Mouse (Mus musculus) embryonic fibroblast, embryonic 13.5 days (primary cell): ENCODE data around the gene Hepacam. TPM values are rescaled to one million over a fixed set of nuclear protein-coding genes. Genes with fewer than 3 reads are reported as not detected.

Experiments used
- H3K27ac ChIP-seq: 2 replicates; pipeline ENCODE4 v1.5.1; 2012; ENCODE audit warnings: low read length, control low read depth, inconsistent platforms; ENCODE audit not compliant: insufficient read depth
- H3K4me1 ChIP-seq: 2 replicates; pipeline ENCODE4 v1.6.1; 2011; ENCODE audit warnings: low read length; ENCODE audit not compliant: control insufficient read depth, insufficient read depth
- H3K4me3 ChIP-seq: 2 replicates; pipeline ENCODE4 v1.5.1; 2011; ENCODE audit warnings: mild to moderate bottlenecking, control low read depth, low read length; ENCODE audit not compliant: insufficient read depth
- CTCF ChIP-seq: IDR thresholded peaks from 2 replicates; pipeline ENCODE4 v1.5.1; 2011; ENCODE audit warnings: mild to moderate bottlenecking, control low read depth, low read length, moderate library complexity, borderline replicate concordance; ENCODE audit not compliant: insufficient read depth
- POLR2A ChIP-seq: IDR thresholded peaks from 2 replicates; pipeline ENCODE4 v1.6.1; 2011; ENCODE audit warnings: low read depth, mild to moderate bottlenecking, control low read depth, low read length, moderate library complexity
- polyA plus RNA-seq: library from polyadenylated mRNA; stranded (reverse); fragments of >200 nt; gene quantifications from 2 replicates; pipeline ENCODE4 v1.2.4, GENCODE M21; 2011; ENCODE audit warnings: low read depth; ENCODE audit not compliant: missing spikeins, insufficient read length

Hepacam gene
- polyA plus RNA-seq, 1 experiment: 0.44 TPM

DNA sequence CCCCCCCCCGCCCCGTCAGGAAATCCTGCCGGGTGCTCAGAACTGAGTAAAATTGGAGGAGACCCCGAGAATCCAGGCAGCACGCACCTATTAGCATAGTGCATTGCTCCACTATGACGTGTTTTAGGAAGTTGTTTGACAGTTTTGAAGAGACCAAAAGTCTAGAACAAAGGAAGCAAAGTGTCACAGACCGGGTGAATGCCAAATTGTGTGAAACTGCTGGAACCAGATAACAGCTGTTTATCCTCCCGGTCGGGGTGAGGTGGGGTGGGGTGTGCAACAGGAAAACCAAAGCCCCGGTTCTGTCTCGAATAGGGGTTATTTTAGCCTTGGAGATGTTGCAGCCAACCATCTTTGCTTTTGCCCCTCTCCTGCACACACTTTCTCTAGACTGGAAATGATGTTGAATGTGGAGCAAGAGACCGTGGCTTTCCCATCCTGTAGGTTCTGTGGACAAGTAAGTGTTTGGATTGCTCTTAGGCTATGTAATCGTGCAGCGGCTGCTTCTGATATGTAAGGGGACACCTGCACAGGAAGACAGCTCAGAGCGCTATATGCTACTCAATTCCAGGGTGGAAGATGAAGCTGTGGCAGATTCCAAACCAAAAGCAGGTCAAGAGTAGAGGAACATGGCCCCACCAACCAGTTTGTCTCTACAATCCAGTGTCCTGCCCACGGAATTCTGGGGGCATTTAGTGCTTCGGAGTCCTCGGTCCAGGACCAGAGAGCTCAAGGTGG lies 66.8 kb downstream of the Hepacam start:
- Histone ChIP-seq H3K4me3 (no peak overlapping the region), H3K4me1 (no peaks in the 10 kb centered on the region), H3K27ac (no peak overlapping the region)
- no peak for TF ChIP-seq POLR2A
- TF ChIP-seq CTCF: no peak

DNA sequence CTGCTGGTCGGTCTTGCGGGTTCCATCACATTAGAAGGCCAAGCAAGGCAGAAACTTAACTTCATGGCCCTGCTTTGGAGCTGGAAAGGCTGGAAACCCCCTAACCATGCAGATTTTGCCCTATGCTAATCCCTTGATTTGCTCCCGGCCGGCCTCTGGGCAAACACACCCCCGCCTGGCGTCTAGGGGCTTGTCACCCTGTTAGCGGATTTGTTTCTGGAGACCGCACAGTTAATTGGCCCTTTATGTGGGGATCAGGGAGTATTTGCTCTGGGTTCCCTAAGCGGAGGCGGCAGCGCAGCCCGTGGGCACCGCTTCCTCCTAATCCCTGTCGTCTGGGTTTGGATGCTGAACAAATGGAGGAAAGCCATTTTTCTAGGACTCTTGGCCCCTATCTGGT lies 67.8 kb downstream of the Hepacam start:
- Histone ChIP-seq H3K4me3 (no peak overlapping the region), H3K27ac (no peak overlapping the region), H3K4me1 (no peaks in the 10 kb centered on the region)
- TF ChIP-seq CTCF (no peak), POLR2A (no peak)

DNA sequence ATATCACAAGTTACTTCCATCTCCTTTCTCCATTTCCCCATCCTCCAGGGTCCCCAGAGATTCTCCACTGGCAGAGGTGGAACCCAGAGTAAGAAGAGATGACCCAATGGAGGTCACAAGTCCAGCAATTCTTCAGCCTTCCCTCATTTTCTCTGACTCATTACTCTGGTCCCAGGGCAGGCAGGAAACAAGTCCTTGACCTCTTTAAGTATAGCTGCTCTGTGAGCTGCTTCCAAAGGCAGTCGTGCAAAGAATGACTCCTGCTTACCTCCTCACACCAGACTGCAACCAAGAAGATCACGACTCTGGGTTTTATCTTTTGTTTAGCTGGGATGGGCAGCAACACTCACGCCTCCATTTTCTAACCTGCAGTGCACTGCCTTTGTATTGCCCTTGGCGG lies 68.5 kb downstream of the Hepacam start:
- no peak overlapping the region for H3K4me3 ChIP-seq
- H3K4me1 ChIP-seq: no peaks in the 10 kb centered on the region
- H3K27ac ChIP-seq: no peak overlapping the region
- TF ChIP-seq CTCF: no peak
- TF ChIP-seq POLR2A: no peak

Other genes starting within 250 kb of the Hepacam start
- 20.3 and 23.7 TPM in 2 replicates for gene Pknox2, start 219.9 kb upstream of the Hepacam start, polyA plus RNA-seq
- gene Tmem218, start 159.1 kb upstream of the Hepacam start, polyA plus RNA-seq: 4.1 and 6.3 TPM in 2 replicates
- gene Slc37a2, start 111.6 kb upstream of the Hepacam start, polyA plus RNA-seq: 1.9 and 2.2 TPM in 2 replicates
- 2.8 and 4.0 TPM in 2 replicates for gene Ccdc15, start 18.9 kb upstream of the Hepacam start, polyA plus RNA-seq
- not detected in 2 replicates for gene Robo4, start 34.5 kb downstream of the Hepacam start, polyA plus RNA-seq
- gene Robo3, start 65.9 kb downstream of the Hepacam start, polyA plus RNA-seq: 0.56 and 0.77 TPM in 2 replicates
- gene Msantd2, start 122.0 kb downstream of the Hepacam start, polyA plus RNA-seq: 22.0 and 32.3 TPM in 2 replicates
- gene Esam, start 160.7 kb downstream of the Hepacam start, polyA plus RNA-seq: 0.28 and 0.62 TPM in 2 replicates
- gene Vsig2, start 171.9 kb downstream of the Hepacam start, polyA plus RNA-seq: not detected in 2 replicates
- gene Nrgn, start 185.6 kb downstream of the Hepacam start, polyA plus RNA-seq: 0.75 TPM in 1 of 2 replicates, not detected in the other
- 10.5 and 16.1 TPM in 2 replicates for gene Siae, start 188.3 kb downstream of the Hepacam start, polyA plus RNA-seq
- 2.5 and 3.5 TPM in 2 replicates for gene Spa17, start 246.4 kb downstream of the Hepacam start, polyA plus RNA-seq